Mouse (Mus musculus) midbrain, embryonic 13.5 days (tissue): ENCODE measurements at regions not wholly inside any gene's neighbourhood (a gene's known extent, or its start where the extent isn't known, plus 50 kb on each side); places are given as distances from the start of the nearest gene placed in this dataset.

Experiments
- ATAC-seq: fragments of 200-750 bp; cut with Nextera tagmentation; 2 replicates; pipeline ENCODE4 v1.8.0; 2017; ENCODE audit warnings: mild to moderate bottlenecking, moderate TSS enrichment, moderate library complexity
- H3K27ac ChIP-seq: fragments of 300-500 bp; sonication (generic); 2 replicates; pipeline ENCODE4 v1.5.1; 2015; ENCODE audit warnings: inconsistent platforms, mild to moderate bottlenecking, moderate library complexity
- H3K27me3 ChIP-seq: fragments of 300-500 bp; sonication (generic); 2 replicates; pipeline ENCODE4 v1.6.1; 2015; ENCODE audit warnings: mild to moderate bottlenecking, inconsistent platforms
- H3K36me3 ChIP-seq: fragments of 300-500 bp; sonication (generic); 2 replicates; pipeline ENCODE4 v1.6.1; 2015; ENCODE audit warnings: mild to moderate bottlenecking, inconsistent platforms
- H3K4me1 ChIP-seq: fragments of 300-500 bp; sonication (generic); replicated peaks from 2 replicates; pipeline ENCODE4 v1.6.1; 2015; ENCODE audit warnings: inconsistent platforms
- H3K4me2 ChIP-seq: fragments of 300-500 bp; sonication (generic); replicated peaks from 2 replicates; pipeline ENCODE4 v1.6.1; 2015; ENCODE audit warnings: moderate library complexity, mild to moderate bottlenecking, inconsistent platforms
- H3K4me3 ChIP-seq: fragments of 300-500 bp; sonication (generic); replicated peaks from 2 replicates; pipeline ENCODE4 v1.5.1; 2015; ENCODE audit warnings: mild to moderate bottlenecking, inconsistent platforms
- H3K9ac ChIP-seq: fragments of 300-500 bp; sonication (generic); replicated peaks from 2 replicates; pipeline ENCODE4 v1.6.1; 2015; ENCODE audit warnings: mild to moderate bottlenecking, inconsistent platforms
- H3K9me3 ChIP-seq: fragments of 300-500 bp; sonication (generic); 2 replicates; pipeline ENCODE4 v1.6.1; 2016; ENCODE audit warnings: mild to moderate bottlenecking, inconsistent platforms
- WGBS: fragments of 180-500 bp; shearing (Covaris S2); methylation state at CpG from one replicate; pipeline ENCODE4 v1.1.7; 2015; 5-methylcytosine and 5-hydroxymethylcytosine counted together

- 68% methylated on average over 4 of the region's 4 CpGs for whole genome bisulfite sequencing
- no peak for ATAC-seq
- Histone ChIP-seq H3K36me3 (no peaks in the 10 kb centered on the region), H3K4me3 (no peak overlapping the region), H3K27me3 (no peaks in the 10 kb centered on the region), H3K9me3 (no peaks in the 10 kb centered on the region), H3K4me1 (0 out of 2 replicates have a peak, but pooled peaks cover 10% of the 10 kb centered on the region), H3K9ac (no peak overlapping the region), H3K27ac (no peak overlapping the region), H3K4me2 (no peak overlapping the region)
These were observed 53.3 kb upstream of the Creb5 start for GRCm38 (mm10) chr6:53233777-53234176.

GRCm38 (mm10) chr6:53232616-53233015 lies 54.5 kb upstream of the Creb5 start:
- Histone ChIP-seq H3K9me3 (no peaks in the 10 kb centered on the region), H3K9ac (no peak overlapping the region), H3K36me3 (no peaks in the 10 kb centered on the region), H3K4me2 (no peak overlapping the region), H3K4me3 (no peak overlapping the region), H3K27me3 (no peaks in the 10 kb centered on the region), H3K4me1 (0 out of 2 replicates have a peak, but pooled peaks cover 10% of the 10 kb centered on the region), H3K27ac (no peak overlapping the region)
- WGBS: 35% methylated on average over 5 of the region's 5 CpGs
- ATAC-seq: no peak

GRCm38 (mm10) chr6:53229350-53229749 lies 57.7 kb upstream of the Creb5 start:
- Histone ChIP-seq H3K4me3 (no peak overlapping the region), H3K27me3 (no peaks in the 10 kb centered on the region), H3K36me3 (no peaks in the 10 kb centered on the region), H3K27ac (no peak overlapping the region), H3K4me2 (no peak overlapping the region), H3K4me1 (0 out of 2 replicates have a peak, but pooled peaks cover 10% of the 10 kb centered on the region), H3K9me3 (no peaks in the 10 kb centered on the region), H3K9ac (no peak overlapping the region)
- WGBS: 63% methylated on average over 6 of the region's 6 CpGs
- no peak for ATAC-seq

GRCm38 (mm10) chr6:53222104-53222503 lies 65.0 kb upstream of the Creb5 start:
- no peaks in the 10 kb centered on the region for H3K9me3 ChIP-seq
- H3K9ac ChIP-seq: no peak overlapping the region
- H3K4me3 ChIP-seq: no peak overlapping the region
- H3K4me1 ChIP-seq: peaks cover 19% of the 10 kb centered on the region
- no peak overlapping the region for H3K4me2 ChIP-seq
- H3K27ac ChIP-seq: no peak overlapping the region
- no peaks in the 10 kb centered on the region for H3K36me3 ChIP-seq
- H3K27me3 ChIP-seq: 0 out of 2 replicates have a peak, but pooled peaks cover 2% of the 10 kb centered on the region
- 36% methylated on average over 8 of the region's 8 CpGs for WGBS
- no peak for ATAC-seq

DNA sequence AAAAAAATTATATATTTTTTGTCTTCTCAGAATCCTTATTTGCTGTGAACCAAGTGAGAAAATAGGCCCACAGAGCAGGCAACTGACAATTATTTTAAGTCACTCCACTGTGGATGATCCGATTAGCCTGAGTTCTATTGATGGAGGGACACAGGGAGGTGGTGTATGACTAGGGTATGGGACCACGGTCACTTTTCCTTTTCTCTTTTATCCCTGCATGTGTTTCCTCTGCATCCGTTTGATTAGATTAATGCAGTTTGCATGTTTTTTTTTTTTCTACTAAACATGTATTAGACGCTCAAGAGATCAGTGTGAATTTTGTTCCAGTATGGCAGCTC lies 65.4 kb upstream of the Creb5 start:
- Histone ChIP-seq H3K4me2 (no peak overlapping the region), H3K27me3 (0 out of 2 replicates have a peak, but pooled peaks cover 2% of the 10 kb centered on the region), H3K9me3 (no peaks in the 10 kb centered on the region), H3K9ac (no peak overlapping the region), H3K4me3 (no peak overlapping the region), H3K4me1 (peaks cover 19% of the 10 kb centered on the region), H3K36me3 (no peaks in the 10 kb centered on the region), H3K27ac (no peak overlapping the region)
- 15% methylated on average over 4 of the region's 4 CpGs for WGBS
- peak; percentile 71; the same call in 1 of the 2 replicates for ATAC-seq

DNA sequence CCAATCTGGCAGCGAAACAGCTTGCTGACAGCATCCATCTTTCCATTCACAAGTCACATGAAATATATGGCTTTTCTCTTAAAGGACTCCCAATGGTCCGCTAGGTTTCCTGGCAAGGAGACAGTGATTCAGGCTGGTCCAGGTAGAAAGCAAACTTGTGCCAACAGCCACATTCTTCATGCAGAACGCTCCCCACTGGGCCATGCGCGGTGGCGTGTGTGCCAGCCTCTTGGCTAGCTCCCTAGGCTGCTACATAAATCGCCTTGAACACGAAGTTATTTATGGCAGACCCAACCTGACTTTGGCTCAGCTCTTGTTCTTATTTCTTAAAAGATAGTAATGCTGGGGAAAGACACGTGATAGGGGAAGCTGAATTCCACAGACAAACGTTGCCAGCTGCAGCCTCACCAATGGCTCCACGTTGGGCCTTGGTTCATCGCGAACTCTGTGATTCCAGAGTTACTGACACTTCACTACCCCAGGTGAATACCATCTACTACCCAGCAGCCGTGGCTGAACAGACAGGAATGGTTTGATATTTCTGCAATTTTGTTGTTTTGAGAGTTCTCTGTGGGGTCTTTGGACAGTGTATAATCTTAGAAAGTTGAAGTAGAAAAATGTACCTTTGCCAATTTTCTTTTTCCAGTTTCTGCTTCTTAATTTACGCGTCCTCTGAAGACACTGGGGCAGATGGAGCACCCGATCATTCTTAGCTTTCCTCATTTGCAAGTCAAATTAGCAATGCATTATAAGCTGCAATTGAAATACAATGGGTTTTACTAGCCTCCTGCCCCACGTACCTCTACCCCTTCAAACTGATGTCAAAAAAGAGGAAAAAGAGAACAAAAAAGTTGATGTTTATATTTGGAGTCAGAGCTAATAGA lies 66.0 kb upstream of the Creb5 start:
- WGBS: 48% methylated on average over 18 of the region's 18 CpGs
- ATAC-seq: 0 out of 2 replicates have a peak, but pooled peaks have one; percentile 73
- Histone ChIP-seq H3K27ac (no peak overlapping the region), H3K4me1 (peaks cover 19% of the 10 kb centered on the region), H3K4me2 (no peak overlapping the region), H3K27me3 (0 out of 2 replicates have a peak, but pooled peaks cover 2% of the 10 kb centered on the region), H3K9me3 (no peaks in the 10 kb centered on the region), H3K4me3 (no peak overlapping the region), H3K36me3 (no peaks in the 10 kb centered on the region), H3K9ac (no peak overlapping the region)

GRCm38 (mm10) chr6:53218871-53219286 lies 68.2 kb upstream of the Creb5 start:
- 0 out of 2 replicates have a peak, but pooled peaks cover 2% of the 10 kb centered on the region for H3K27me3 ChIP-seq
- H3K9me3 ChIP-seq: no peaks in the 10 kb centered on the region
- no peak for ATAC-seq
- no peaks in the 10 kb centered on the region for H3K36me3 ChIP-seq
- WGBS: 71% methylated on average over 10 of the region's 10 CpGs
- H3K9ac ChIP-seq: no peak overlapping the region
- H3K4me2 ChIP-seq: no peak overlapping the region
- H3K4me1 ChIP-seq: peaks cover 19% of the 10 kb centered on the region
- no peak overlapping the region for H3K27ac ChIP-seq
- no peak overlapping the region for H3K4me3 ChIP-seq

- H3K4me1 ChIP-seq: peaks cover 19% of the 10 kb centered on the region
- WGBS: 52% methylated on average over 10 of the region's 10 CpGs
These were observed 69.6 kb upstream of the Creb5 start for GRCm38 (mm10) chr6:53217234-53218015.

GRCm38 (mm10) chr6:53216715-53217114 lies 70.4 kb upstream of the Creb5 start:
- Histone ChIP-seq H3K4me3 (no peak overlapping the region), H3K27me3 (no peaks in the 10 kb centered on the region), H3K9me3 (no peaks in the 10 kb centered on the region), H3K4me2 (no peak overlapping the region), H3K36me3 (no peaks in the 10 kb centered on the region), H3K27ac (no peak overlapping the region), H3K9ac (no peak overlapping the region), H3K4me1 (peaks cover 17% of the 10 kb centered on the region)
- ATAC-seq: no peak
- WGBS: 89% methylated on average over 2 of the region's 2 CpGs

More at GRCm38 (mm10) chr6:53217234-53218015, 69.6 kb upstream of the Creb5 start:
- Histone ChIP-seq H3K9ac (no peak overlapping the region), H3K9me3 (no peaks in the 10 kb centered on the region), H3K27me3 (no peaks in the 10 kb centered on the region), H3K4me3 (no peak overlapping the region), H3K36me3 (no peaks in the 10 kb centered on the region), H3K27ac (no peak overlapping the region), H3K4me2 (no peak overlapping the region)
- ATAC-seq: no peak

DNA sequence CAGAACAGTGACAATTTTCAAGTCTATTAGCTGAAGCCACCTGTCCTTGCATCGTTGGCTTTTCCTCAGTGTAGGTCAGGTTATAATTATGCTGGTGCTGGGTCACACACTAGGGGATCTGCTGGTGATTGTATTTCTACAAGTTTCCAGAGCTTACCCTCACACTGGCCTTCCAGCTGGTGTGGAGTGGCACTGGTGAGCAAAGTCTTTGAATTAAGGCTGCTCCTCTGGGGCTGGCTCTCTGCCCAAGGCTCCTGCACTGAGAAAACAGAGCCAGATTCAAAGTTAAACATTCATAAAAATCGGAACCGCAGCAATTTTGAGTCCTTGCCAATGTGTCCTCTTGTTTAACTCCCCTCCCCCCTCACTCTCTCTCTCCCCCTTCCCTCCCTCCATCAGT lies 75.7 kb upstream of the Creb5 start:
- 56% methylated on average over 3 of the region's 3 CpGs for WGBS

DNA sequence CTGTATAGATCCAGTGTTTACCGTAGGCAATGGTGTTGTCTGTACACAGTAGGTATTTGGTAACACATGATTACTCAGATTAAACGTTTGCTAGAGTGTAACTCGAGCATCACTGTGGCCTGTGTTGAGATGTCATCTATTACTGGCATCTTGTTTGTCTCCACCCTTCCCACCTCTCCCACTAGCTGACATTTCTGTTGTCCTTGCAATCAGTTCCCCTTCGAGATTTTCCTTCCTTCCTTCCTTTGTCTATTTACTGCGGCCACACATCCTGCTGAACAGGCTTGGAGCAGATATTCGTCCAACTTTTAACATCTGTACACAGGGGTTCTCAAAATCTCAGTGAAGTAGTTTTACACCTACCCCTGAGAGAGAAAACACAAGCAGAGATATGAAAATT lies 77.7 kb upstream of the Creb5 start:
- Histone ChIP-seq H3K27me3 (no peaks in the 10 kb centered on the region), H3K4me2 (no peak overlapping the region), H3K4me3 (no peak overlapping the region), H3K9ac (no peak overlapping the region), H3K9me3 (no peaks in the 10 kb centered on the region), H3K4me1 (peaks cover 9% of the 10 kb centered on the region), H3K27ac (no peak overlapping the region), H3K36me3 (no peaks in the 10 kb centered on the region)
- no peak for ATAC-seq
- WGBS: 77% methylated on average over 6 of the region's 6 CpGs

More for the DNA sequence above, 75.7 kb upstream of the Creb5 start:
- Histone ChIP-seq H3K4me2 (no peak overlapping the region), H3K9ac (no peak overlapping the region), H3K36me3 (no peaks in the 10 kb centered on the region), H3K27me3 (no peaks in the 10 kb centered on the region), H3K4me1 (peaks cover 9% of the 10 kb centered on the region), H3K27ac (no peak overlapping the region), H3K9me3 (no peaks in the 10 kb centered on the region), H3K4me3 (no peak overlapping the region)
- no peak for ATAC-seq

GRCm38 (mm10) chr6:53208474-53208873 lies 78.6 kb upstream of the Creb5 start:
- Histone ChIP-seq H3K27me3 (no peaks in the 10 kb centered on the region), H3K4me3 (no peak overlapping the region), H3K27ac (no peak overlapping the region), H3K36me3 (no peaks in the 10 kb centered on the region), H3K4me2 (no peak overlapping the region), H3K9me3 (no peaks in the 10 kb centered on the region), H3K4me1 (peaks cover 9% of the 10 kb centered on the region), H3K9ac (no peak overlapping the region)
- WGBS: 41% methylated on average over 3 of the region's 3 CpGs
- no peak for ATAC-seq
